Mouse (Mus musculus): ENCODE measurements at regions not wholly inside any gene's neighbourhood (a gene's known extent, or its start where the extent isn't known, plus 50 kb on each side); places are given as distances from the start of the nearest gene placed in this dataset.

- H3K4me2 ChIP-seq (ENCODE audit: low read depth, low read length): no peak overlapping the region
- H3K9me3 ChIP-seq (ENCODE audit: control insufficient read depth, low read length): no peaks in the 10 kb centered on the region
- H3K4me3 ChIP-seq (ENCODE audit: low read length): no peak overlapping the region
- 46% methylated on average over 3 of the region's 3 CpGs for WGBS
- H3K27ac ChIP-seq (ENCODE audit: low read length): no peak overlapping the region
- ATAC-seq (ENCODE audit: low read depth): no peak
- no peaks in the 10 kb centered on the region for H3K27me3 ChIP-seq (ENCODE audit: control insufficient read depth, insufficient read depth, low read depth, low read length)
- H3K4me1 ChIP-seq (replicated peaks; ENCODE audit: control insufficient read depth, insufficient read depth, low read length): 0 out of 2 replicates have a peak, but pooled peaks cover 3% of the 10 kb centered on the region
- no peaks in the 10 kb centered on the region for H3K36me3 ChIP-seq (ENCODE audit: control insufficient read depth, insufficient read depth, low read length)
- H3K9ac ChIP-seq (ENCODE audit: low read length): no peak overlapping the region
Measured at GRCm38 (mm10) chr1:14010789-14011188, 2082.3 kb downstream of the 4930444P10Rik start.

- Histone ChIP-seq H3K36me3 (ENCODE audit: control insufficient read depth, insufficient read depth, low read length) (no peaks in the 10 kb centered on the region), H3K4me1 (replicated peaks; ENCODE audit: control insufficient read depth, insufficient read depth, low read length) (no peaks in the 10 kb centered on the region), H3K27me3 (ENCODE audit: control insufficient read depth, insufficient read depth, low read depth, low read length) (no peaks in the 10 kb centered on the region), H3K4me3 (ENCODE audit: low read length) (no peak overlapping the region), H3K9me3 (ENCODE audit: control insufficient read depth, low read length) (no peaks in the 10 kb centered on the region), H3K4me2 (ENCODE audit: low read depth, low read length) (no peak overlapping the region), H3K9ac (ENCODE audit: low read length) (no peak overlapping the region), H3K27ac (ENCODE audit: low read length) (no peak overlapping the region)
- ATAC-seq (ENCODE audit: low read depth): no peak
- 61% methylated on average over 1 of the region's 1 CpGs for WGBS
Measured at GRCm38 (mm10) chr1:14002550-14002949, 2090.6 kb downstream of the 4930444P10Rik start.

- peak; percentile 75 for ATAC-seq (ENCODE audit: low read depth)
- 32% methylated on average over 3 of the region's 3 CpGs for WGBS
Measured at GRCm38 (mm10) chr1:14001431-14001830, 2091.7 kb downstream of the 4930444P10Rik start.

GRCm38 (mm10) chr1:14000605-14001395 is 2092.3 kb downstream of the 4930444P10Rik start:
- Histone ChIP-seq H3K4me3 (ENCODE audit: low read length) (no peak overlapping the region), H3K4me1 (replicated peaks; ENCODE audit: control insufficient read depth, insufficient read depth, low read length) (no peaks in the 10 kb centered on the region), H3K27ac (ENCODE audit: low read length) (no peak overlapping the region), H3K4me2 (ENCODE audit: low read depth, low read length) (no peak overlapping the region), H3K36me3 (ENCODE audit: control insufficient read depth, insufficient read depth, low read length) (no peaks in the 10 kb centered on the region), H3K9ac (ENCODE audit: low read length) (no peak overlapping the region), H3K27me3 (ENCODE audit: control insufficient read depth, insufficient read depth, low read depth, low read length) (no peaks in the 10 kb centered on the region), H3K9me3 (ENCODE audit: control insufficient read depth, low read length) (no peaks in the 10 kb centered on the region)
- no peak for ATAC-seq (ENCODE audit: low read depth)
- 64% methylated on average over 3 of the region's 3 CpGs for WGBS

More at GRCm38 (mm10) chr1:14001431-14001830, 2091.7 kb downstream of the 4930444P10Rik start:
- Histone ChIP-seq H3K27me3 (ENCODE audit: control insufficient read depth, insufficient read depth, low read depth, low read length) (no peaks in the 10 kb centered on the region), H3K4me1 (replicated peaks; ENCODE audit: control insufficient read depth, insufficient read depth, low read length) (no peaks in the 10 kb centered on the region), H3K4me3 (ENCODE audit: low read length) (no peak overlapping the region), H3K27ac (ENCODE audit: low read length) (peak overlapping the region; percentile 21; the same call in 1 of the 2 replicates), H3K9me3 (ENCODE audit: control insufficient read depth, low read length) (no peaks in the 10 kb centered on the region), H3K4me2 (ENCODE audit: low read depth, low read length) (no peak overlapping the region), H3K36me3 (ENCODE audit: control insufficient read depth, insufficient read depth, low read length) (no peaks in the 10 kb centered on the region), H3K9ac (ENCODE audit: low read length) (no peak overlapping the region)

- H3K27me3 ChIP-seq (ENCODE audit: control insufficient read depth, insufficient read depth, low read depth, low read length): no peaks in the 10 kb centered on the region
- H3K36me3 ChIP-seq (ENCODE audit: control insufficient read depth, insufficient read depth, low read length): no peaks in the 10 kb centered on the region
- H3K27ac ChIP-seq (ENCODE audit: low read length): no peak overlapping the region
- peak; percentile 51 for ATAC-seq (ENCODE audit: low read depth)
- no peaks in the 10 kb centered on the region for H3K4me1 ChIP-seq (replicated peaks; ENCODE audit: control insufficient read depth, insufficient read depth, low read length)
- 95% methylated on average over 7 of the region's 11 CpGs for WGBS
- H3K4me2 ChIP-seq (ENCODE audit: low read depth, low read length): no peak overlapping the region
- H3K9me3 ChIP-seq (ENCODE audit: control insufficient read depth, low read length): no peaks in the 10 kb centered on the region
- H3K9ac ChIP-seq (ENCODE audit: low read length): no peak overlapping the region
- no peak overlapping the region for H3K4me3 ChIP-seq (ENCODE audit: low read length)
Measured at GRCm38 (mm10) chr1:13998178-13998708, 2094.9 kb downstream of the 4930444P10Rik start.

- no peak overlapping the region for H3K4me3 ChIP-seq (ENCODE audit: low read length)
- H3K9ac ChIP-seq (ENCODE audit: low read length): no peak overlapping the region
- no peaks in the 10 kb centered on the region for H3K27me3 ChIP-seq (ENCODE audit: control insufficient read depth, insufficient read depth, low read depth, low read length)
- no peaks in the 10 kb centered on the region for H3K4me1 ChIP-seq (replicated peaks; ENCODE audit: control insufficient read depth, insufficient read depth, low read length)
- H3K36me3 ChIP-seq (ENCODE audit: control insufficient read depth, insufficient read depth, low read length): no peaks in the 10 kb centered on the region
- ATAC-seq (ENCODE audit: low read depth): no peak
- 85% methylated on average over 9 of the region's 9 CpGs for WGBS
- no peak overlapping the region for H3K27ac ChIP-seq (ENCODE audit: low read length)
- H3K4me2 ChIP-seq (ENCODE audit: low read depth, low read length): no peak overlapping the region
- no peaks in the 10 kb centered on the region for H3K9me3 ChIP-seq (ENCODE audit: control insufficient read depth, low read length)
Measured at GRCm38 (mm10) chr1:13993825-13994509, 2099.2 kb downstream of the 4930444P10Rik start.

GRCm38 (mm10) chr1:13992978-13993377 is 2100.1 kb downstream of the 4930444P10Rik start:
- no peak for ATAC-seq (ENCODE audit: low read depth)
- no peaks in the 10 kb centered on the region for H3K36me3 ChIP-seq (ENCODE audit: control insufficient read depth, insufficient read depth, low read length)

GRCm38 (mm10) chr1:13989360-13989759 is 2103.8 kb downstream of the 4930444P10Rik start:
- Histone ChIP-seq H3K9me3 (ENCODE audit: control insufficient read depth, low read length) (no peaks in the 10 kb centered on the region), H3K27me3 (ENCODE audit: control insufficient read depth, insufficient read depth, low read depth, low read length) (no peaks in the 10 kb centered on the region), H3K27ac (ENCODE audit: low read length) (no peak overlapping the region), H3K4me2 (ENCODE audit: low read depth, low read length) (no peak overlapping the region), H3K9ac (ENCODE audit: low read length) (no peak overlapping the region), H3K4me3 (ENCODE audit: low read length) (no peak overlapping the region), H3K4me1 (replicated peaks; ENCODE audit: control insufficient read depth, insufficient read depth, low read length) (no peaks in the 10 kb centered on the region), H3K36me3 (ENCODE audit: control insufficient read depth, insufficient read depth, low read length) (no peaks in the 10 kb centered on the region)
- WGBS: 64% methylated on average over 3 of the region's 3 CpGs
- ATAC-seq (ENCODE audit: low read depth): no peak

More at GRCm38 (mm10) chr1:13992978-13993377, 2100.1 kb downstream of the 4930444P10Rik start:
- Histone ChIP-seq H3K9ac (ENCODE audit: low read length) (no peak overlapping the region), H3K27ac (ENCODE audit: low read length) (no peak overlapping the region), H3K9me3 (ENCODE audit: control insufficient read depth, low read length) (no peaks in the 10 kb centered on the region), H3K4me3 (ENCODE audit: low read length) (no peak overlapping the region), H3K27me3 (ENCODE audit: control insufficient read depth, insufficient read depth, low read depth, low read length) (no peaks in the 10 kb centered on the region), H3K4me1 (replicated peaks; ENCODE audit: control insufficient read depth, insufficient read depth, low read length) (no peaks in the 10 kb centered on the region), H3K4me2 (ENCODE audit: low read depth, low read length) (no peak overlapping the region)
- 53% methylated on average over 9 of the region's 9 CpGs for WGBS

- 82% methylated on average over 2 of the region's 2 CpGs for WGBS
- ATAC-seq (ENCODE audit: low read depth): no peak
- Histone ChIP-seq H3K4me3 (ENCODE audit: low read length) (no peak overlapping the region), H3K27me3 (ENCODE audit: control insufficient read depth, insufficient read depth, low read depth, low read length) (no peaks in the 10 kb centered on the region), H3K4me2 (ENCODE audit: low read depth, low read length) (no peak overlapping the region), H3K9ac (ENCODE audit: low read length) (no peak overlapping the region), H3K4me1 (replicated peaks; ENCODE audit: control insufficient read depth, insufficient read depth, low read length) (no peaks in the 10 kb centered on the region), H3K9me3 (ENCODE audit: control insufficient read depth, low read length) (no peaks in the 10 kb centered on the region), H3K27ac (ENCODE audit: low read length) (no peak overlapping the region), H3K36me3 (ENCODE audit: control insufficient read depth, insufficient read depth, low read length) (no peaks in the 10 kb centered on the region)
Measured at GRCm38 (mm10) chr1:13984833-13985232, 2108.3 kb downstream of the 4930444P10Rik start.
